Mouse (Mus musculus): ENCODE measurements at regions not wholly inside any gene's neighbourhood (a gene's known extent, or its start where the extent isn't known, plus 50 kb on each side); places are given as distances from the start of the nearest gene placed in this dataset.
A peak's percentile ranks its signal among the peaks of the same experiment; 100 is the strongest.

GRCm38 (mm10) chr13:99847531-99847930, 53.4 kb downstream of the Cartpt start:
- no peak for DNase-seq (ENCODE audit: low read depth, low spot score)

- peak; percentile 26 for DNase-seq (ENCODE audit: low read depth, low spot score)
Observed at GRCm38 (mm10) chr13:99842626-99843025, 58.3 kb downstream of the Cartpt start.

- DNase-seq (ENCODE audit: low read depth, low spot score), result no peak
Observed at GRCm38 (mm10) chr13:99839446-99839845, 61.4 kb downstream of the Cartpt start.

- DNase-seq (ENCODE audit: low read depth, low spot score), result peak; percentile 74
Observed at GRCm38 (mm10) chr13:99837772-99838425, 63.0 kb downstream of the Cartpt start.

- DNase-seq (ENCODE audit: low read depth, low spot score), result no peak
Observed at GRCm38 (mm10) chr13:99837180-99837579, 63.7 kb downstream of the Cartpt start.

- DNase-seq (ENCODE audit: low read depth, low spot score), result no peak
Observed at GRCm38 (mm10) chr13:99836586-99836985, 64.3 kb downstream of the Cartpt start.

- DNase-seq (ENCODE audit: low read depth, low spot score), result no peak
Observed at GRCm38 (mm10) chr13:99835518-99835917, 65.4 kb downstream of the Cartpt start.

- no peak for DNase-seq (ENCODE audit: low read depth, low spot score)
Observed at GRCm38 (mm10) chr13:99830080-99830724, 70.7 kb downstream of the Cartpt start.

- DNase-seq (ENCODE audit: low read depth, low spot score), result no peak
Observed at GRCm38 (mm10) chr13:99827573-99827972, 73.3 kb downstream of the Cartpt start.

GRCm38 (mm10) chr13:99824625-99825024, 76.3 kb downstream of the Cartpt start:
- DNase-seq (ENCODE audit: low read depth, low spot score), result no peak

GRCm38 (mm10) chr13:99816666-99817065, 84.2 kb downstream of the Cartpt start:
- no peak for DNase-seq (ENCODE audit: low read depth, low spot score)

GRCm38 (mm10) chr13:99815786-99816185, 85.1 kb downstream of the Cartpt start:
- DNase-seq (ENCODE audit: low read depth, low spot score), result no peak

GRCm38 (mm10) chr13:99814801-99815200, 86.1 kb downstream of the Cartpt start:
- DNase-seq (ENCODE audit: low read depth, low spot score), result no peak

- no peak for DNase-seq (ENCODE audit: low read depth, low spot score)
Observed at GRCm38 (mm10) chr13:99814033-99814556, 86.8 kb downstream of the Cartpt start.

- DNase-seq (ENCODE audit: low read depth, low spot score), result no peak
Observed at GRCm38 (mm10) chr13:99794448-99794847, 106.4 kb downstream of the Cartpt start.

- DNase-seq (ENCODE audit: low read depth, low spot score), result no peak
Observed at GRCm38 (mm10) chr13:99793786-99794435, 107.0 kb downstream of the Cartpt start.

- no peak for DNase-seq (ENCODE audit: low read depth, low spot score)
Observed at GRCm38 (mm10) chr13:99793001-99793400, 107.9 kb downstream of the Cartpt start.

GRCm38 (mm10) chr13:99790951-99791350, 109.9 kb downstream of the Cartpt start:
- DNase-seq (ENCODE audit: low read depth, low spot score), result no peak

- no peak for DNase-seq (ENCODE audit: low read depth, low spot score)
Observed at GRCm38 (mm10) chr13:99787760-99788159, 113.1 kb downstream of the Cartpt start.

- DNase-seq (ENCODE audit: low read depth, low spot score), result no peak
Observed at GRCm38 (mm10) chr13:99785427-99785826, 115.5 kb downstream of the Cartpt start.

GRCm38 (mm10) chr13:99784314-99784713, 116.6 kb downstream of the Cartpt start:
- no peak for DNase-seq (ENCODE audit: low read depth, low spot score)

- no peak for DNase-seq (ENCODE audit: low read depth, low spot score)
Observed at GRCm38 (mm10) chr13:99782883-99783721, 117.8 kb downstream of the Cartpt start.

All from embryo, embryonic 11.5 days (tissue).